Mouse (Mus musculus) bone marrow macrophage, adult 2 months (primary cell): ENCODE results near the gene Gak. TPM values are rescaled to one million over a fixed set of nuclear protein-coding genes. Genes with fewer than 3 reads are reported as not detected.

Experiments used
- H3K27ac ChIP-seq: 2 replicates; pipeline ENCODE4 v1.5.1; 2012; ENCODE audit warnings: low read depth, low read length; ENCODE audit not compliant: insufficient read depth
- H3K4me1 ChIP-seq: 2 replicates; pipeline ENCODE4 v1.6.1; 2012; ENCODE audit warnings: low read length; ENCODE audit not compliant: control insufficient read depth, insufficient read depth
- H3K4me3 ChIP-seq: 2 replicates; pipeline ENCODE4 v1.5.1; 2012; ENCODE audit warnings: mild to moderate bottlenecking, low read length, moderate library complexity; ENCODE audit not compliant: insufficient read depth
- CTCF ChIP-seq: IDR thresholded peaks from 2 replicates; pipeline ENCODE4 v1.5.1; 2012; ENCODE audit warnings: low read depth, mild to moderate bottlenecking, low read length, moderate library complexity
- POLR2A ChIP-seq: IDR thresholded peaks from 2 replicates; pipeline ENCODE4 v1.6.1; 2012; ENCODE audit warnings: mild to moderate bottlenecking, low read depth, low read length, borderline replicate concordance
- polyA plus RNA-seq: library from polyadenylated mRNA; stranded (reverse); fragments of >200 nt; gene quantifications from 2 replicates; pipeline ENCODE4 v1.2.4, GENCODE M21; 2012; ENCODE audit not compliant: missing spikeins, insufficient read depth, insufficient read length

Gak gene
- polyA plus RNA-seq, 1 experiment, result 105 TPM

DNA sequence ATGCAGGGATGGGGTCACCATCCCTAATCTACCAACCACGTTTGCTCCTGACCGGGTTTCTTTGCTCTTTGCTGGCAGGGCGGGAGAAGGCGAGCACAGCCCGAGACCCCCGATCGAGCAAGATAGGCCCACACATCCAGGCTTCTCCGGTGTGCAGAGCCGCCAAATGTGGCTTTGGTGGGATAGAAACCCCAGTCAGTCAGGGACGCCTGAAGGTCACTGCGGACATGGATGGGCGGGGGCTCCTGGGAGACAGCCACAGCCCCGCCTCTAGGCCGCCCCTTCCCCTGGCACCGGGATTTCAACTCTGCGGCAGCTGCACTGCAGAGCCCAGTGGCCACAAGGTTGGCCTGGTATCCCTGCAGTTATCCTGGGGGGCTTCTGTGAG, 79.4 kb downstream of the Gak start:
- Histone ChIP-seq H3K4me1 (no peaks in the 10 kb centered on the region), H3K4me3 (no peak overlapping the region), H3K27ac (no peak overlapping the region)
- TF ChIP-seq POLR2A (no peak), CTCF (no peak)

GRCm38 (mm10) chr5:108549489-108550206, 79.9 kb downstream of the Gak start, which contains the start of gene Cplx1:
TSS of gene Cplx1 (minus strand) at chr5:108550024.
- no peaks in the 10 kb centered on the region for H3K4me1 ChIP-seq
- no peak for TF ChIP-seq CTCF
- TF ChIP-seq POLR2A, result no peak
- no peak within 1 kb of the TSS for H3K4me3 ChIP-seq
- H3K27ac ChIP-seq, result no peak within 1 kb of the TSS

GRCm38 (mm10) chr5:108549137-108549488, 80.4 kb downstream of the Gak start:
- TF ChIP-seq CTCF (no peak), POLR2A (no peak)
- no peaks in the 10 kb centered on the region for H3K4me1 ChIP-seq
- H3K4me3 ChIP-seq, result no peak overlapping the region
- no peak overlapping the region for H3K27ac ChIP-seq

DNA sequence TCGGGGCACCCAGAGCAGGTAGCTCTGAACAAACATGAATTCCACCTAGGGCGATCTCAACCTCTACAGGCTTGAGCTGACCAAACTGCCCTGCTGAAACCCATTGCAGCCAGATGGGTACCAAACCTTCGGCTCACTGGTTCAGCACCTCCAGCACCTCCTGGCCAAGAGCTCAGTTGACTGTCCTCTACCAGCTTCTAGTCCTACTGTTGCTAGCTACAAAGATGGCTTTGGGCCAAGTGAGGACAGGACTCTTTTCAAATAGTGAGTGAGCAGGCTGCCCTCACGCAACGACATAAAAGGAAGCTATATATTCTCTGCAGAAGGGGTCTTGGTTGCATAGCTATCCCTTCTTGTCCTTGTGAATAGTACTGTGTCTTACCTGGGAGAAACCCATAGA, 81.9 kb downstream of the Gak start:
- TF ChIP-seq CTCF (no peak), POLR2A (no peak)
- H3K4me1 ChIP-seq, result no peaks in the 10 kb centered on the region
- H3K27ac ChIP-seq, result no peak overlapping the region
- H3K4me3 ChIP-seq, result no peak overlapping the region

- no peak overlapping the region for H3K27ac ChIP-seq
- no peak for TF ChIP-seq POLR2A
- TF ChIP-seq CTCF, result no peak
- H3K4me3 ChIP-seq, result no peak overlapping the region
- H3K4me1 ChIP-seq, result no peaks in the 10 kb centered on the region
Observed at GRCm38 (mm10) chr5:108543516-108544291, 85.9 kb downstream of the Gak start.

GRCm38 (mm10) chr5:108534188-108534587, 95.4 kb downstream of the Gak start:
- no peaks in the 10 kb centered on the region for H3K4me1 ChIP-seq
- no peak for TF ChIP-seq POLR2A
- TF ChIP-seq CTCF, result no peak
- H3K27ac ChIP-seq, result no peak overlapping the region
- H3K4me3 ChIP-seq, result no peak overlapping the region

DNA sequence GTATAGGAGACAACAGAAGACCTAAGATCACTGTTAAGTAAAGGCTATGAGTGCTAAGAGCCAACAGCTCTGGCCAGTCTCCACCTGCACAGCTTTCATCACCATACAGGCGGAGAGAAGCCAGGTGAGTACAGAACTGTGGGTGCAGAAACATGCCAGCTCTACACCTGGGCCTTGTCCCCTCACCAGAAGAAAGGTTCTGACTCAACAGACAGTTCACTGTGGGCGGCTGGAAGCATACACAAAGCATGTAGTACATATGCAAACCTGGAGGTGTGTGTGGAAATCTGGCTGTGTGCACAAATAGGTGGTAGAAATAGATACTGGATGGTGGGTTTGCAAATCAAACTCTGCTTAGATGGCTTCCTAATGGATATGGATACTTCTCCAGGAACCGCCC, 107.0 kb downstream of the Gak start:
- H3K27ac ChIP-seq, result no peak overlapping the region
- H3K4me3 ChIP-seq, result no peak overlapping the region
- no peaks in the 10 kb centered on the region for H3K4me1 ChIP-seq
- TF ChIP-seq CTCF (no peak), POLR2A (no peak)

DNA sequence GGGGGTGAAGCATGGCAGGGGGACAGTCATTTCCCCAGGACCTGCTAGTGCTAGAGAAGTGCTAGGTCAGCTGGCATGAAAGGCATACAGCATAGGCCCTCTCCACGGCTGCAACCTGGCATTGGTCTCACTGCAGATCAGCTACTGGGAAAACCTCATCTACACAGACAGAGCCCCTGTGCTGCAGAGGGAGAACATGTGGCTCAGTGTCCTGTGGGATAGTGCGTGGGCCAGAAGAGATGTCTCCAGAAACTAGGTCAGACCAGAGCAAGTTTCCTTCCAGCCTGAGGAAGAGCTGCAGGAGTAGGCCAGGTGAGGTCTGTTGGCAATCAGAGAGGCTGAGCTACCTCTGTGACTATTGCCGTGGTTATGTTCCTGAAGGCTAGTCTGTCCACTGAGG, 107.7 kb downstream of the Gak start:
- no peaks in the 10 kb centered on the region for H3K4me1 ChIP-seq
- TF ChIP-seq CTCF, result no peak
- TF ChIP-seq POLR2A, result no peak
- no peak overlapping the region for H3K4me3 ChIP-seq
- H3K27ac ChIP-seq, result no peak overlapping the region

DNA sequence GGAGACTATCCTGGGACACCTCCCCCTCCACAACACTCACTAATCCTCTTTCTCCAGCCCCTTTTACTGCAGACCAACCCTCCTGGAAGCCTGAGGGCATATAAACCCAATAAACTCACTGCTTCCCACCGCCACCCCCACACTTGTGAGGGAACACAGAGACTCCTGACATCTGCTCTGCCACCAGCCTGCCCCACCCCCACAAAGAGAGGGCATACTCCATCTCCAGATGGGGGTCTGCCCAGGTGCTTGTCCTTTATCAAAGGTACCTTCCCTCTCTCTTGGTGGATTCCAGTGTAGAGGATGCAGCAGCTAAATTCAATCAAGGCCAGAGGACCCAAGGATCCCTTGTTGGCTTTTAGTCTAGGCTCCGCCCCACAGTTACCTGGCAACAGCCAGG, 108.5 kb downstream of the Gak start:
- no peaks in the 10 kb centered on the region for H3K4me1 ChIP-seq
- no peak overlapping the region for H3K27ac ChIP-seq
- no peak overlapping the region for H3K4me3 ChIP-seq
- TF ChIP-seq CTCF (no peak), POLR2A (no peak)

DNA sequence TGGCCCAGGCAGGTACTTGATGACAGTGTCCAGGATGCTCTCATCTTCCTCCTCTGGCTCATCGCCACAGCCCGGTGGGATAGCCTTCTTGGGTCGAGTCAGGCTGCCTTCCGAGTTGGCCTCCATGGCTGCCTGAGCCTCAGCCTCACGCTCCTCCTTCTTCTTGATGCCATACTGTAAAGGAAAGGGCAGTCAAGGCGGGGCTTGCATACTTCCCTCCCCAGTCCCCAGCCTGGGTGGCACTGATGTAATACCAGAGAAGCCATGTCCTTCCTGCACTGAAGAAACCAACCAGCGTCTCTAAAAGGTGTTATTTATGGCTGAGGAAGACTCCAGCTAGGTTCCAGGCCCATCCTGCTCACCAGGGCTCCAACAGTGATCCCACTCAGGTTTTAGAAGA, 109.4 kb downstream of the Gak start:
- no peak overlapping the region for H3K27ac ChIP-seq
- no peak overlapping the region; the same call in 1 of the 2 replicates for H3K4me3 ChIP-seq
- TF ChIP-seq CTCF (no peak), POLR2A (no peak)
- H3K4me1 ChIP-seq, result no peaks in the 10 kb centered on the region

Other genes with a start within 250 kb of the Gak start
- gene Pde6b, start 241.4 kb downstream of the Gak start, polyA plus RNA-seq, result not detected in 2 replicates
- gene Atp5k, start 195.3 kb downstream of the Gak start, polyA plus RNA-seq, result 222 and 238 TPM in 2 replicates
- gene Mfsd7a, start 180.9 kb downstream of the Gak start, polyA plus RNA-seq, result 8.7 and 9.8 TPM in 2 replicates
- 16.9 and 23.9 TPM in 2 replicates for gene Pcgf3, start 168.5 kb downstream of the Gak start, polyA plus RNA-seq
- gene Cplx1, start 79.7 kb downstream of the Gak start, polyA plus RNA-seq, result not detected in 2 replicates
- 38.1 and 40.7 TPM in 2 replicates for gene Tmem175, start within 50 bp of the Gak start, polyA plus RNA-seq
- gene Idua, start 30.6 kb upstream of the Gak start, polyA plus RNA-seq, result 62.6 and 73.7 TPM in 2 replicates
- gene Dgkq, start 39.9 kb upstream of the Gak start, polyA plus RNA-seq, result 15.2 and 15.7 TPM in 2 replicates
- gene Slc26a1, start 45.8 kb upstream of the Gak start, polyA plus RNA-seq, result not detected in 2 replicates
- gene Fgfrl1, start 62.6 kb upstream of the Gak start, polyA plus RNA-seq, result 1.5 and 2.4 TPM in 2 replicates
- 0.66 TPM in 1 of 2 replicates, not detected in the other for gene Rnf212, start 145.2 kb upstream of the Gak start, polyA plus RNA-seq
- not detected in 2 replicates for gene Tmed11, start 165.6 kb upstream of the Gak start, polyA plus RNA-seq
- gene Vmn2r8, start 179.1 kb upstream of the Gak start, polyA plus RNA-seq, result not detected in 2 replicates
- gene Vmn2r9, start 222.8 kb upstream of the Gak start, polyA plus RNA-seq, result not detected in 2 replicates